In the genomic region with DNA sequence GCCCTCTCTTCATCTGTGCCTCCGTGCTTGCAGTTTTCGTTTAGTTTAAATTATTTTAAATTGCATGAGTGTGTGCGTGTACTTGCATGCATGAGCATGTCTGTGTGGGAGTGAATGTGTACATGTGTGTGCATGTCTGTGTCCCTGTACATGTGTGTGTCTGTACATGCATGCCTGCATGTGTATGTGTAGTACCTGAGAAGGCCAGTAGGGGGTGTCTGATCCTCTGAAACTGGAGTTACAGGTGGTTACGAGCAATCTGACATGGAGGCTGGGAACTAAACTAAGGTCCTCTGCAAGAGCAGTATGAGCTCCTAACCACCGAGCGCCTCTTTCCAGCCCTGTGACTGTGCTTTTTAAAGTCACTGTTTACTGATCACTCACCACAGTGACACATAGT, we compare ENCODE assay signal across 14 mouse cellular contexts. TPM values are rescaled to one million over a fixed set of nuclear protein-coding genes. Genes with fewer than 3 reads are reported as not detected.
DNase-seq lines count a peak whose midpoint lies in the region; ATAC-seq and TF ChIP-seq lines count a peak whose summit lies in the region.
"Had no signal": no experiment of that assay in that cellular context is flagged by ENCODE, and none has a peak within 500 bp of the region (broad histone marks: within the 10 kb centered on the region; RNA-seq: fewer than 3 reads in every experiment).

No protein-coding gene starts in this region.

- no peaks in the 10 kb centered on the region for H3K4me1 ChIP-seq in heart, postnatal 0 days (ENCODE audit: control insufficient read depth, insufficient read depth)
- H3K4me1 ChIP-seq in MEL (ENCODE audit: control insufficient read depth in 1 of 2, insufficient read depth in 2 of 2, low read length in 2 of 2): no peaks in the 10 kb centered on the region
- no peaks in the 10 kb centered on the region for H3K4me1 ChIP-seq in embryonic facial prominence, embryonic 10.5 days
- H3K4me1 ChIP-seq: embryonic facial prominence, embryonic 12.5 days; hindbrain, embryonic 10.5 days had no signal

- H3K9me3 ChIP-seq in heart, postnatal 0 days (replicated peaks; ENCODE audit: control insufficient read depth, low read length): no peaks in the 10 kb centered on the region
- H3K9me3 ChIP-seq in MEL (replicated peaks; ENCODE audit: insufficient read depth, low read length): no peaks in the 10 kb centered on the region
- H3K9me3 ChIP-seq in embryonic facial prominence, embryonic 10.5 days: no peaks in the 10 kb centered on the region
- H3K9me3 ChIP-seq: embryonic facial prominence, embryonic 12.5 days had no signal

- TF ChIP-seq RAD21 in MEL (IDR thresholded peaks at IDR 0.05; ENCODE audit: low read depth, low read length): peak; percentile 37

- no peak for TF ChIP-seq POLR2A in MEL (IDR thresholded peaks at IDR 0.05; ENCODE audit: control insufficient read depth in 1 of 2, insufficient read depth in 1 of 2, low read depth in 1 of 2, low read length in 2 of 2, poor library complexity in 1 of 2)

- no peaks in the 10 kb centered on the region for H3K36me3 ChIP-seq in heart, postnatal 0 days (replicated peaks; ENCODE audit: control insufficient read depth, insufficient read depth, low read length)
- H3K36me3 ChIP-seq in MEL (ENCODE audit: control insufficient read depth in 1 of 2, insufficient read depth in 2 of 2, low read length in 2 of 2): no peaks in the 10 kb centered on the region
- H3K36me3 ChIP-seq in splenic B cell, adult 2 months (ENCODE audit: control insufficient read depth, insufficient read depth, low read length, poor library complexity, severe bottlenecking): no peaks in the 10 kb centered on the region
- H3K36me3 ChIP-seq in embryonic facial prominence, embryonic 10.5 days (replicated peaks): no peaks in the 10 kb centered on the region
- H3K36me3 ChIP-seq: embryonic facial prominence, embryonic 12.5 days; hindbrain, embryonic 10.5 days had no signal

- 0 out of 2 replicates have a peak, but pooled peaks have one; percentile 9 for TF ChIP-seq CTCF in heart, postnatal 0 days (IDR thresholded peaks at IDR 0.05; ENCODE audit: low read depth)
- peak; percentile 29 to 78 (median 62); a peak in 5 of 6 replicates for TF ChIP-seq CTCF in MEL (IDR thresholded peaks at IDR 0.05 in 2 of 3, conservative IDR thresholded peaks at IDR 0.05 in 1 of 3; ENCODE audit: control insufficient read depth in 1 of 3, insufficient read depth in 1 of 3, low read depth in 2 of 3, low read length in 3 of 3, poor library complexity in 1 of 3, severe bottlenecking in 1 of 3)

- H3K9ac ChIP-seq in heart, postnatal 0 days (replicated peaks; ENCODE audit: low read depth, low read length): no peak overlapping the region
- H3K9ac ChIP-seq in MEL (ENCODE audit: control insufficient read depth, low read depth, low read length, poor library complexity, severe bottlenecking): no peak overlapping the region
- H3K9ac ChIP-seq: embryonic facial prominence, embryonic 12.5 days had no signal

- 93% methylated on average over 6 of the region's 6 CpGs for WGBS in heart, postnatal 0 days
- WGBS in embryonic facial prominence, embryonic 10.5 days: 93% methylated on average over 6 of the region's 6 CpGs

- H3K27me3 ChIP-seq in heart, postnatal 0 days (ENCODE audit: control insufficient read depth, insufficient read depth, low read length): no peaks in the 10 kb centered on the region
- no peaks in the 10 kb centered on the region; a peak in 1 of 4 replicates for H3K27me3 ChIP-seq in MEL (ENCODE audit: control insufficient read depth in 1 of 2, insufficient read depth in 2 of 2, low read length in 2 of 2)
- no peaks in the 10 kb centered on the region for H3K27me3 ChIP-seq in splenic B cell, adult 2 months (ENCODE audit: control insufficient read depth, insufficient read depth, low read length, poor library complexity, severe bottlenecking)
- H3K27me3 ChIP-seq in embryonic facial prominence, embryonic 10.5 days (replicated peaks; ENCODE audit: low read depth, poor library complexity, severe bottlenecking): no peaks in the 10 kb centered on the region
- H3K27me3 ChIP-seq: embryonic facial prominence, embryonic 12.5 days had no signal

- H3K27ac ChIP-seq in heart, postnatal 0 days (ENCODE audit: low read depth): no peak overlapping the region
- no peak overlapping the region for H3K27ac ChIP-seq in MEL (ENCODE audit: control insufficient read depth, low read depth, low read length)
- no peak overlapping the region for H3K27ac ChIP-seq in embryonic facial prominence, embryonic 10.5 days (replicated peaks)
- H3K27ac ChIP-seq: embryonic facial prominence, embryonic 12.5 days; hindbrain, embryonic 10.5 days; kidney, postnatal 0 days had no signal

- intact Hi-C loops in heart, postnatal 14 days (cut with DNase I): no loop called here

- H3K79me2 ChIP-seq in MEL (ENCODE audit: control insufficient read depth, insufficient read depth, low read length, poor library complexity): no peaks in the 10 kb centered on the region

- DNase-seq in heart, postnatal 0 days (ENCODE audit: low spot score): no peak
- DNase-seq in heart, postnatal 14 days: no peak
- peak; percentile 12 for DNase-seq in spleen, adult 12 weeks (ENCODE audit: low spot score)
- DNase-seq in spleen, postnatal 36 days (ENCODE audit: low spot score in 2 of 2): no peak
- DNase-seq in MEL (ENCODE audit: low read depth, low spot score): peak; percentile 58
- peak; percentile 54 for DNase-seq in splenic B cell, adult 2 months (ENCODE audit: low read depth, low spot score)
- no peak for DNase-seq in frontal cortex, postnatal 10 days (ENCODE audit: low spot score in 2 of 2)
- no peak for DNase-seq in embryonic facial prominence, embryonic 10.5 days (ENCODE audit: low spot score)
- DNase-seq: cerebellum, adult 8-10 months had no signal

- no peak overlapping the region for H3K4me2 ChIP-seq in heart, postnatal 0 days (ENCODE audit: low read depth, low read length)
- H3K4me2 ChIP-seq: embryonic facial prominence, embryonic 12.5 days had no signal

- TF ChIP-seq EP300 in heart, postnatal 0 days (IDR thresholded peaks at IDR 0.05; ENCODE audit: low read depth): no peak
- no peak for TF ChIP-seq EP300 in MEL (IDR thresholded peaks at IDR 0.05; ENCODE audit: low read depth in 1 of 2, low read length in 2 of 2)

- no peak overlapping the region for H3K4me3 ChIP-seq in heart, postnatal 0 days (ENCODE audit: low read depth, low read length)
- no peak overlapping the region for H3K4me3 ChIP-seq in MEL (ENCODE audit: control insufficient read depth in 1 of 2, insufficient read depth in 1 of 2, low read depth in 2 of 2, low read length in 2 of 2)
- H3K4me3 ChIP-seq in embryonic facial prominence, embryonic 10.5 days: no peak overlapping the region
- H3K4me3 ChIP-seq: embryonic facial prominence, embryonic 12.5 days; hindbrain, embryonic 10.5 days had no signal

- ATAC-seq in heart, postnatal 0 days (ENCODE audit: insufficient read depth, low read depth): no peak
- ATAC-seq: forebrain, embryonic 16.5 days had no signal

TF ChIP-seq in MEL, 35 proteins besides CTCF, POLR2A, EP300 and RAD21:
- no peak for TF ChIP-seq SIN3A (IDR thresholded peaks at IDR 0.05; ENCODE audit: low read length)
- TF ChIP-seq GATA1 (IDR thresholded peaks at IDR 0.05; ENCODE audit: low read depth, low read length): no peak
- peak; percentile 52 for TF ChIP-seq SMC3 (IDR thresholded peaks at IDR 0.05; ENCODE audit: low read depth, low read length)
- no peak for TF ChIP-seq ZC3H11A (IDR thresholded peaks at IDR 0.05; ENCODE audit: low read depth, low read length)

RNA-seq across cellular contexts. Expression of a gene that starts 9.4 kb away (rescaled TPM):
- 3.1 and 4.0 TPM in 2 replicates for total RNA-seq in heart, postnatal 0 days (2014; rRNA removed; ENCODE audit: low replicate concordance)
- polyA plus RNA-seq in heart, postnatal 0 days (2015; fragmentation: Nextera tagmentation; extraction: Ambion mirVana): 0.60 and 0.99 TPM in 2 replicates
- 1 to 10 TPM; 6.0 to 6.3 TPM for total RNA-seq in heart, postnatal 14 days (2021)
- total RNA-seq in MEL (2012; rRNA removed): 8.2 and 8.7 TPM in 2 replicates
- 1 to 10 TPM in 1 of 2 experiments, not detected in 1; 5.6 TPM for polyA plus RNA-seq in MEL (2012; ENCODE audit: insufficient read depth in 1 of 2, insufficient read length in 2 of 2, low read depth in 1 of 2, low replicate concordance in 2 of 2, missing spikeins in 1 of 2)
- 2.6 and 3.1 TPM in 2 replicates for polyA plus RNA-seq in embryonic facial prominence, embryonic 10.5 days (2016; fragmentation: Nextera tagmentation; extraction: Ambion mirVana)

RNA-seq across cellular contexts. Expression of a gene that starts 52.9 kb away (rescaled TPM):
- total RNA-seq in heart, postnatal 0 days (2014; rRNA removed; ENCODE audit: low replicate concordance): not detected in 2 replicates
- not detected in 2 replicates for polyA plus RNA-seq in heart, postnatal 0 days (2015; fragmentation: Nextera tagmentation; extraction: Ambion mirVana)
- total RNA-seq in heart, postnatal 14 days (2021): not detected
- total RNA-seq in MEL (2012; rRNA removed): 1.2 and 1.6 TPM in 2 replicates
- under 1 TPM in 1 of 2 experiments, not detected in 1; 0.70 TPM for polyA plus RNA-seq in MEL (2012; ENCODE audit: insufficient read depth in 1 of 2, insufficient read length in 2 of 2, low read depth in 1 of 2, low replicate concordance in 2 of 2, missing spikeins in 1 of 2)
- polyA plus RNA-seq in embryonic facial prominence, embryonic 10.5 days (2016; fragmentation: Nextera tagmentation; extraction: Ambion mirVana): 0.22 and 0.33 TPM in 2 replicates
- total RNA-seq: layer of hippocampus, postnatal 25 days had no signal

Comparison
In these comparisons a context has a peak if more than half of its experiments do, and no peak if none do; other contexts are left out.
1. DNase-seq: peak in spleen, adult 12 weeks (single experiment), MEL (single experiment) and splenic B cell, adult 2 months (single experiment); none in heart, postnatal 0 days (single experiment), heart, postnatal 14 days (0 of 2), spleen, postnatal 36 days (0 of 2), frontal cortex, postnatal 10 days (0 of 2) and embryonic facial prominence, embryonic 10.5 days (single experiment).